ENCODE assay signal across 36 mouse cellular contexts in the genomic region with DNA sequence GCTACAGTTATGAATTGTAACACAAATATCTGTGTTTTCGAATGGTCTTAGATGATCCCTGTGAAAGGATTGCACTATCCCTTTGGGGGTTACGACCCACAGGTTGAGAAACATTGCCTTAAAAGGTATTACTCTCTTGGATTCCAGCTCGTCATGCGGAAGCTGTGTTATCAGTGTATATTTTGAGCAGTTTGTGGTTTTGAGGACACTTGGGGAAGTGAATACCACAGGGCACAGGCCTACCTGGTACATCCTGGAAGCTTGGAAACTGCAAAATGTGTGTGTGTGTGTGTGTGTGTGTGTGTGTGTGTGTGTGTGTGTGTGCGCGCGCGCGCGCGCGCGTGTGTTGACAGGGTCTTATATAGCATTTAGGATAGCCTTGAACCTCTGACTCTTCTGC. TPM values are rescaled to one million over a fixed set of nuclear protein-coding genes. Genes with fewer than 3 reads are reported as not detected.
DNase-seq lines count a peak whose midpoint lies in the region; ATAC-seq and TF ChIP-seq lines count a peak whose summit lies in the region.
"Had no signal": no experiment of that assay in that cellular context is flagged by ENCODE, and none has a peak within 500 bp of the region (broad histone marks: within the 10 kb centered on the region; RNA-seq: fewer than 3 reads in every experiment).

No protein-coding gene starts in this region.

- H3K9ac ChIP-seq in liver, postnatal 0 days (replicated peaks) = no peak overlapping the region
- H3K9ac ChIP-seq: forebrain, embryonic 13.5 days; hindbrain, embryonic 15.5 days; limb, embryonic 15.5 days; liver, embryonic 14.5 days; lung, embryonic 14.5 days; midbrain, embryonic 13.5 days had no signal

- no peaks in the 10 kb centered on the region; the same call in 1 of the 2 replicates for H3K4me1 ChIP-seq in liver, postnatal 0 days (ENCODE audit: insufficient read depth)

- intact Hi-C loops in gastrocnemius, adult 2 months (cut with DNase I) = loop anchor here (5.0 kb wide), 1 partner anchor 70 kb away; a partner anchor contains a TSS

- no peak for TF ChIP-seq CTCF in gastrocnemius, adult 2 months (IDR thresholded peaks at IDR 0.05)
- TF ChIP-seq CTCF in liver, postnatal 0 days (IDR thresholded peaks at IDR 0.05; ENCODE audit: low read depth) = no peak

- H3K27ac ChIP-seq in gastrocnemius, adult 2 months = peak overlapping the region; percentile 95; the same call in 1 of the 2 replicates
- no peak overlapping the region for H3K27ac ChIP-seq in liver, postnatal 0 days (ENCODE audit: low read depth)
- H3K27ac ChIP-seq: forebrain, embryonic 13.5 days; hindbrain, embryonic 10.5 days; hindbrain, embryonic 15.5 days; kidney, postnatal 0 days; limb, embryonic 10.5 days; limb, embryonic 15.5 days; liver, embryonic 14.5 days; midbrain, embryonic 13.5 days had no signal

- no peaks in the 10 kb centered on the region for H3K9me3 ChIP-seq in liver, postnatal 0 days (ENCODE audit: low read length)
- H3K9me3 ChIP-seq: forebrain, embryonic 13.5 days; heart, embryonic 10.5 days; hindbrain, embryonic 10.5 days; hindbrain, embryonic 15.5 days; limb, embryonic 10.5 days; limb, embryonic 15.5 days; midbrain, embryonic 13.5 days had no signal

- DNase-seq in gastrocnemius, adult 2 months = no peak
- no peak for DNase-seq in gastrocnemius, adult 8-10 months (ENCODE audit: low spot score in 2 of 2)
- DNase-seq in liver, postnatal 0 days = no peak
- DNase-seq in liver = no peak
- no peak for DNase-seq in T-cell, adult 2 months (ENCODE audit: low spot score)
- no peak for DNase-seq in kidney, adult 11 months
- DNase-seq in spleen, postnatal 10 days (ENCODE audit: low spot score in 2 of 2) = no peak
- DNase-seq: adrenal gland, postnatal 10 days; cerebellum, adult 8-10 months; cerebellum, postnatal 25 days; gastrocnemius, postnatal 25 days; kidney, adult 2 months; kidney, postnatal 4 days; lung, embryonic 14.5 days; lung, postnatal 14 days; retina, postnatal 1 day; right cerebral cortex, postnatal 14 days; thymus, postnatal 14 days had no signal

- TF ChIP-seq EP300 in liver, postnatal 0 days (IDR thresholded peaks at IDR 0.05; ENCODE audit: low read depth) = no peak

- H3K27me3 ChIP-seq in liver, postnatal 0 days (ENCODE audit: insufficient read depth, low read length) = peaks cover 7% of the 10 kb centered on the region; the same call in 1 of the 2 replicates

- WGBS in liver, postnatal 0 days (ENCODE audit: insufficient replicate concordance) = 72% methylated on average over 13 of the region's 13 CpGs

- H3K36me3 ChIP-seq in liver, postnatal 0 days (replicated peaks; ENCODE audit: insufficient read depth, low read length) = no peaks in the 10 kb centered on the region
- H3K36me3 ChIP-seq: heart, embryonic 10.5 days; hindbrain, embryonic 10.5 days; hindbrain, embryonic 15.5 days; limb, embryonic 10.5 days; limb, embryonic 15.5 days; midbrain, embryonic 13.5 days had no signal

- H3K4me2 ChIP-seq in liver, postnatal 0 days (ENCODE audit: low read depth, low read length) = no peak overlapping the region
- H3K4me2 ChIP-seq: forebrain, embryonic 13.5 days; hindbrain, embryonic 15.5 days; limb, embryonic 15.5 days; lung, embryonic 14.5 days; midbrain, embryonic 13.5 days had no signal

- no peak overlapping the region for H3K4me3 ChIP-seq in gastrocnemius, adult 2 months
- H3K4me3 ChIP-seq in liver, postnatal 0 days (ENCODE audit: low read depth, low read length) = no peak overlapping the region
- H3K4me3 ChIP-seq: forebrain, embryonic 13.5 days; heart, embryonic 10.5 days; hindbrain, embryonic 10.5 days; hindbrain, embryonic 15.5 days; limb, embryonic 10.5 days; limb, embryonic 15.5 days; midbrain, embryonic 13.5 days had no signal

- peak; percentile 26; the same call in 1 of the 2 replicates for ATAC-seq in liver, postnatal 0 days
- ATAC-seq in common myeloid progenitor, adult 5-6 weeks (replicated peaks; ENCODE audit: low read depth, poor library complexity, severe bottlenecking) = peak; percentile 48
- ATAC-seq: forebrain, embryonic 13.5 days; midbrain, embryonic 13.5 days had no signal

RNA-seq across cellular contexts. Expression of a gene that starts 0.5 kb away (rescaled TPM):
- 10 to 100 TPM; 75.0 to 80.8 TPM for total RNA-seq in gastrocnemius, adult 2 months (2021)
- 100 to 1,000 TPM in 1 of 4 experiments, 10 to 100 TPM in 3; 84.4 to 106 (median 97.6) TPM for total RNA-seq in gastrocnemius, adult 8-10 months (2022)
- polyA plus RNA-seq in liver, postnatal 0 days (2015; fragmentation: Nextera tagmentation; extraction: Ambion mirVana) = 0.13 and 0.38 TPM in 2 replicates
- 0.32 and 1.7 TPM in 2 replicates for total RNA-seq in common myeloid progenitor, adult 5-6 weeks (2017)
- total RNA-seq: monocyte, adult 5-6 weeks had no signal
- polyA plus RNA-seq: lung, embryonic 14.5 days; small intestine, adult 2 months had no signal

RNA-seq across cellular contexts. Expression of a gene that starts 5.9 kb away (rescaled TPM):
- not detected for total RNA-seq in gastrocnemius, adult 2 months (2021)
- not detected for total RNA-seq in gastrocnemius, adult 8-10 months (2022)
- polyA plus RNA-seq in liver, postnatal 0 days (2015; fragmentation: Nextera tagmentation; extraction: Ambion mirVana) = not detected in 2 replicates
- not detected in 2 replicates for total RNA-seq in common myeloid progenitor, adult 5-6 weeks (2017)
- total RNA-seq: adrenal gland, postnatal 10 days; gastrocnemius, postnatal 25 days; heart, postnatal 10 days; monocyte, adult 5-6 weeks had no signal
- polyA plus RNA-seq: embryonic facial prominence, embryonic 11.5 days; forebrain, embryonic 13.5 days; hindbrain, embryonic 10.5 days; intestine, embryonic 14.5 days; kidney, adult 2 months; kidney, postnatal 0 days; limb, embryonic 10.5 days; liver, embryonic 14.5 days; lung, embryonic 14.5 days; midbrain, embryonic 13.5 days; small intestine, adult 2 months; stomach, embryonic 16.5 days had no signal

RNA-seq across cellular contexts. Expression of a gene that starts 35.2 kb away (rescaled TPM):
- 1 to 10 TPM in 1 of 2 experiments, not detected in 1; 2.4 TPM for total RNA-seq in gastrocnemius, adult 2 months (2021)
- total RNA-seq in gastrocnemius, adult 8-10 months (2022) = 1 to 10 TPM in 2 of 4 experiments, under 1 TPM in 2; 0.65 to 2.2 (median 0.90) TPM
- not detected in 2 replicates for polyA plus RNA-seq in liver, postnatal 0 days (2015; fragmentation: Nextera tagmentation; extraction: Ambion mirVana)
- total RNA-seq in common myeloid progenitor, adult 5-6 weeks (2017) = not detected in 2 replicates
- total RNA-seq: adrenal gland, postnatal 10 days; heart, postnatal 10 days; left cerebral cortex, postnatal 10 days; monocyte, adult 5-6 weeks had no signal
- polyA plus RNA-seq: embryonic facial prominence, embryonic 11.5 days; forebrain, embryonic 13.5 days; heart, embryonic 10.5 days; hindbrain, embryonic 10.5 days; hindbrain, embryonic 15.5 days; intestine, embryonic 14.5 days; kidney, adult 2 months; kidney, postnatal 0 days; limb, embryonic 10.5 days; limb, embryonic 15.5 days; liver, embryonic 14.5 days; lung, embryonic 14.5 days; midbrain, embryonic 13.5 days; neural tube, embryonic 14.5 days; small intestine, adult 2 months; stomach, embryonic 16.5 days had no signal

RNA-seq across cellular contexts. Expression of a gene that starts 38.5 kb away (rescaled TPM):
- total RNA-seq in gastrocnemius, adult 2 months (2021) = 1 to 10 TPM; 1.1 to 1.2 TPM
- 1 to 10 TPM in 1 of 4 experiments, under 1 TPM in 3; 0.60 to 1.2 (median 0.76) TPM for total RNA-seq in gastrocnemius, adult 8-10 months (2022)
- polyA plus RNA-seq in liver, postnatal 0 days (2015; fragmentation: Nextera tagmentation; extraction: Ambion mirVana) = 11.6 and 14.6 TPM in 2 replicates
- total RNA-seq in common myeloid progenitor, adult 5-6 weeks (2017) = not detected in 2 replicates
- total RNA-seq: monocyte, adult 5-6 weeks had no signal
- polyA plus RNA-seq: forebrain, embryonic 13.5 days; hindbrain, embryonic 10.5 days; hindbrain, embryonic 15.5 days; limb, embryonic 10.5 days; limb, embryonic 15.5 days; midbrain, embryonic 13.5 days; neural tube, embryonic 14.5 days had no signal

Comparison
In these comparisons a context has a peak if more than half of its experiments do, and no peak if none do; other contexts are left out.
1. RNA of a gene that starts 0.5 kb away (total RNA-seq): 84.4 to 106 TPM in gastrocnemius, adult 8-10 months and 75.0 to 80.8 TPM in gastrocnemius, adult 2 months; 0.32 to 1.7 TPM in common myeloid progenitor, adult 5-6 weeks; every median in the first group is over 10 times any median in the second.